In the genomic region with DNA sequence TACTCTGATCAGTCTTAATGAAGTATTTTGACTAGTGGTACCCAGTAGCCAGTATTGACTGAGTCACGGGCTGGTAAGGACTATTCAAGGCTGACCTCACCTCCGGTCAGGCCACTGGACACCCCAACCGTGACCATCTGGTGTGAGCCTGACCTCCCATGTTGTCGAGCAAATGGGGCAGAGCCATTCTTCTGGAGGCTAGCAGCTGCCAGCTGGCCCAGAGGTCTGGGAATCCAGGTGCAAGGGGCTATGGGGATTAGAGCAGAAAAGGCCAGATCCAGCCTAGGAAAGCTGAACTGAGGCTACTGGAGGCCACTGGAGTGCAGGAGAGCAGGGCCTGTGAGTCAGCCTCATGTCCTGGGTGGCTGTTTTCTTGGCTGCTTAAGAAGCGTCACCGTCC, we compare ENCODE assay signal across 23 mouse cellular contexts. TPM values are rescaled to one million over a fixed set of nuclear protein-coding genes. Genes with fewer than 3 reads are reported as not detected.
DNase-seq lines count a peak whose midpoint lies in the region; ATAC-seq and TF ChIP-seq lines count a peak whose summit lies in the region.
"Had no signal": no experiment of that assay in that cellular context is flagged by ENCODE, and none has a peak within 500 bp of the region (broad histone marks: within the 10 kb centered on the region; RNA-seq: fewer than 3 reads in every experiment).

No protein-coding gene starts in this region.

- no peaks in the 10 kb centered on the region for H3K36me3 ChIP-seq in hindbrain, postnatal 0 days (ENCODE audit: insufficient read depth, low read length)
- H3K36me3 ChIP-seq in hindbrain, embryonic 10.5 days = no peaks in the 10 kb centered on the region
- H3K36me3 ChIP-seq in limb, embryonic 15.5 days = no peaks in the 10 kb centered on the region
- H3K36me3 ChIP-seq in liver, embryonic 12.5 days = no peaks in the 10 kb centered on the region
- H3K36me3 ChIP-seq: embryonic facial prominence, embryonic 13.5 days; heart, embryonic 10.5 days; midbrain, embryonic 12.5 days; neural tube, embryonic 12.5 days had no signal

- H3K27me3 ChIP-seq in hindbrain, postnatal 0 days (ENCODE audit: insufficient read depth, low read length) = no peaks in the 10 kb centered on the region
- peaks cover 6% of the 10 kb centered on the region for H3K27me3 ChIP-seq in hindbrain, embryonic 10.5 days (ENCODE audit: insufficient read depth, poor library complexity, severe bottlenecking)
- H3K27me3 ChIP-seq in limb, embryonic 15.5 days = no peaks in the 10 kb centered on the region
- peaks cover 36% of the 10 kb centered on the region for H3K27me3 ChIP-seq in liver, embryonic 12.5 days (replicated peaks)
- H3K27me3 ChIP-seq: embryonic facial prominence, embryonic 13.5 days; neural tube, embryonic 12.5 days had no signal

- 66% methylated on average over 6 of the region's 6 CpGs for WGBS in hindbrain, postnatal 0 days
- 69% methylated on average over 6 of the region's 6 CpGs for WGBS in hindbrain, embryonic 10.5 days
- WGBS in limb, embryonic 15.5 days = 69% methylated on average over 6 of the region's 6 CpGs
- 81% methylated on average over 6 of the region's 6 CpGs for WGBS in liver, embryonic 12.5 days (ENCODE audit: insufficient replicate concordance)

- no peak overlapping the region for H3K27ac ChIP-seq in hindbrain, postnatal 0 days
- H3K27ac ChIP-seq in hindbrain, embryonic 10.5 days = no peak overlapping the region; the same call in 1 of the 2 replicates
- H3K27ac ChIP-seq in limb, embryonic 15.5 days = no peak overlapping the region
- H3K27ac ChIP-seq in liver, embryonic 12.5 days = no peak overlapping the region
- H3K27ac ChIP-seq: embryonic facial prominence, embryonic 13.5 days; forebrain, embryonic 13.5 days; heart, embryonic 10.5 days; midbrain, embryonic 12.5 days; neural tube, embryonic 12.5 days had no signal

- H3K4me2 ChIP-seq in hindbrain, postnatal 0 days (ENCODE audit: low read depth, low read length) = no peak overlapping the region
- H3K4me2 ChIP-seq in limb, embryonic 15.5 days = no peak overlapping the region
- H3K4me2 ChIP-seq in liver, embryonic 12.5 days = no peak overlapping the region
- H3K4me2 ChIP-seq: embryonic facial prominence, embryonic 13.5 days; forebrain, embryonic 13.5 days; midbrain, embryonic 12.5 days; neural tube, embryonic 12.5 days had no signal

- no peak for TF ChIP-seq CTCF in hindbrain, postnatal 0 days (IDR thresholded peaks at IDR 0.05; ENCODE audit: low read depth)

- no peak overlapping the region for H3K9ac ChIP-seq in hindbrain, postnatal 0 days (replicated peaks; ENCODE audit: low read length)
- no peak overlapping the region for H3K9ac ChIP-seq in limb, embryonic 15.5 days
- no peak overlapping the region for H3K9ac ChIP-seq in liver, embryonic 12.5 days
- H3K9ac ChIP-seq: embryonic facial prominence, embryonic 13.5 days; forebrain, embryonic 13.5 days; liver, postnatal 0 days; midbrain, embryonic 12.5 days; neural tube, embryonic 12.5 days had no signal

- no peaks in the 10 kb centered on the region for H3K4me1 ChIP-seq in hindbrain, postnatal 0 days (ENCODE audit: insufficient read depth, low read length)
- peaks cover 17% of the 10 kb centered on the region for H3K4me1 ChIP-seq in hindbrain, embryonic 10.5 days (replicated peaks)
- H3K4me1 ChIP-seq in limb, embryonic 15.5 days = peaks cover 17% of the 10 kb centered on the region
- no peaks in the 10 kb centered on the region for H3K4me1 ChIP-seq in liver, embryonic 12.5 days
- H3K4me1 ChIP-seq: neural tube, embryonic 12.5 days had no signal

- DNase-seq in cerebellum, adult 9-11 months = peak; percentile 3
- DNase-seq in cerebellum, adult 8-10 months = no peak
- no peak for DNase-seq in hindbrain, postnatal 0 days (ENCODE audit: low spot score)
- no peak for DNase-seq in hindbrain, embryonic 10.5 days (ENCODE audit: low spot score)
- peak; percentile 58 for DNase-seq in Muller cell, postnatal 12 days (ENCODE audit: inconsistent ontology term)
- DNase-seq: adrenal gland, postnatal 25 days; cerebellum, adult 9-10 months; kidney, postnatal 4 days; liver, postnatal 0 days; thymus, adult 18-20 months; thymus, postnatal 36 days had no signal

- H3K4me3 ChIP-seq in hindbrain, postnatal 0 days (ENCODE audit: low read length) = no peak overlapping the region
- H3K4me3 ChIP-seq in hindbrain, embryonic 10.5 days = no peak overlapping the region
- no peak overlapping the region for H3K4me3 ChIP-seq in limb, embryonic 15.5 days
- H3K4me3 ChIP-seq in liver, embryonic 12.5 days = no peak overlapping the region
- H3K4me3 ChIP-seq: embryonic facial prominence, embryonic 13.5 days; forebrain, embryonic 13.5 days; heart, embryonic 10.5 days; midbrain, embryonic 12.5 days; neural tube, embryonic 12.5 days had no signal

- peak; percentile 27; the same call in 1 of the 2 replicates for ATAC-seq in hindbrain, postnatal 0 days
- 0 out of 2 replicates have a peak, but pooled peaks have one; percentile 26 for ATAC-seq in limb, embryonic 15.5 days (ENCODE audit: insufficient number of reproducible peaks, low FRiP score, low TSS enrichment, low read depth)
- ATAC-seq in liver, embryonic 12.5 days = no peak
- ATAC-seq: forebrain, embryonic 13.5 days; intestine, postnatal 0 days; liver, postnatal 0 days; lung, postnatal 0 days had no signal

- H3K9me3 ChIP-seq in hindbrain, postnatal 0 days (ENCODE audit: low read length) = no peaks in the 10 kb centered on the region
- 0 out of 2 replicates have a peak, but pooled peaks cover 5% of the 10 kb centered on the region for H3K9me3 ChIP-seq in hindbrain, embryonic 10.5 days
- no peaks in the 10 kb centered on the region for H3K9me3 ChIP-seq in limb, embryonic 15.5 days
- no peaks in the 10 kb centered on the region for H3K9me3 ChIP-seq in liver, embryonic 12.5 days (replicated peaks)
- H3K9me3 ChIP-seq: embryonic facial prominence, embryonic 13.5 days; heart, embryonic 10.5 days; midbrain, embryonic 12.5 days; neural tube, embryonic 12.5 days had no signal

RNA-seq across cellular contexts. Expression of gene Pdlim4, which starts 6.5 kb away (rescaled TPM):
- 46.1 and 51.1 TPM in 2 replicates for total RNA-seq in hindbrain, postnatal 0 days (2014; rRNA removed)
- polyA plus RNA-seq in hindbrain, postnatal 0 days (2015; fragmentation: Nextera tagmentation; extraction: Ambion mirVana) = 47.6 and 54.6 TPM in 2 replicates
- 54.3 and 60.9 TPM in 2 replicates for polyA plus RNA-seq in hindbrain, embryonic 10.5 days (2016; fragmentation: Nextera tagmentation; extraction: Ambion mirVana)
- 125 and 136 TPM in 2 replicates for polyA plus RNA-seq in limb, embryonic 15.5 days (2015; fragmentation: Nextera tagmentation; extraction: Ambion mirVana)
- 4.4 and 4.9 TPM in 2 replicates for polyA plus RNA-seq in liver, embryonic 12.5 days (2016; fragmentation: Nextera tagmentation; extraction: Ambion mirVana)
- total RNA-seq: hematopoietic stem cell, adult 5-6 weeks; megakaryocyte progenitor cell, adult 5-6 weeks had no signal

RNA-seq across cellular contexts. Expression of gene P4ha2, which starts 24.5 kb away (rescaled TPM):
- 6.5 and 9.7 TPM in 2 replicates for total RNA-seq in hindbrain, postnatal 0 days (2014; rRNA removed)
- 8.4 and 9.0 TPM in 2 replicates for polyA plus RNA-seq in hindbrain, postnatal 0 days (2015; fragmentation: Nextera tagmentation; extraction: Ambion mirVana)
- 22.7 and 25.0 TPM in 2 replicates for polyA plus RNA-seq in hindbrain, embryonic 10.5 days (2016; fragmentation: Nextera tagmentation; extraction: Ambion mirVana)
- 132 and 149 TPM in 2 replicates for polyA plus RNA-seq in limb, embryonic 15.5 days (2015; fragmentation: Nextera tagmentation; extraction: Ambion mirVana)
- polyA plus RNA-seq in liver, embryonic 12.5 days (2016; fragmentation: Nextera tagmentation; extraction: Ambion mirVana) = 9.9 and 10.3 TPM in 2 replicates
- total RNA-seq: hematopoietic stem cell, adult 5-6 weeks; monocyte, adult 5-6 weeks had no signal

RNA-seq across cellular contexts. Expression of gene Slc22a4, which starts 47.5 kb away (rescaled TPM):
- 7.2 and 14.6 TPM in 2 replicates for total RNA-seq in hindbrain, postnatal 0 days (2014; rRNA removed)
- polyA plus RNA-seq in hindbrain, postnatal 0 days (2015; fragmentation: Nextera tagmentation; extraction: Ambion mirVana) = 7.2 and 8.8 TPM in 2 replicates
- polyA plus RNA-seq in hindbrain, embryonic 10.5 days (2016; fragmentation: Nextera tagmentation; extraction: Ambion mirVana) = 1.2 and 2.2 TPM in 2 replicates
- polyA plus RNA-seq in limb, embryonic 15.5 days (2015; fragmentation: Nextera tagmentation; extraction: Ambion mirVana) = 6.9 and 7.9 TPM in 2 replicates
- 39.5 and 42.0 TPM in 2 replicates for polyA plus RNA-seq in liver, embryonic 12.5 days (2016; fragmentation: Nextera tagmentation; extraction: Ambion mirVana)

Comparison
In these comparisons a context has a peak if more than half of its experiments do, and no peak if none do; other contexts are left out.
1. DNase-seq: peak in cerebellum, adult 9-11 months (single experiment) and Muller cell, postnatal 12 days (single experiment); none in cerebellum, adult 8-10 months (single experiment), hindbrain, postnatal 0 days (single experiment) and hindbrain, embryonic 10.5 days (single experiment).